Mouse (Mus musculus): ENCODE data around the gene Sspo. TPM values are rescaled to one million over a fixed set of nuclear protein-coding genes. Genes with fewer than 3 reads are reported as not detected.
"Not testable (repeated sequence)": the region's sequence is repeated elsewhere in the genome, so short reads cannot be mapped to it uniquely, and the experiment has no call there.

The Sspo gene
- polyA plus RNA-seq, 1 experiment from 2014 or later, result 0.03 TPM

DNA sequence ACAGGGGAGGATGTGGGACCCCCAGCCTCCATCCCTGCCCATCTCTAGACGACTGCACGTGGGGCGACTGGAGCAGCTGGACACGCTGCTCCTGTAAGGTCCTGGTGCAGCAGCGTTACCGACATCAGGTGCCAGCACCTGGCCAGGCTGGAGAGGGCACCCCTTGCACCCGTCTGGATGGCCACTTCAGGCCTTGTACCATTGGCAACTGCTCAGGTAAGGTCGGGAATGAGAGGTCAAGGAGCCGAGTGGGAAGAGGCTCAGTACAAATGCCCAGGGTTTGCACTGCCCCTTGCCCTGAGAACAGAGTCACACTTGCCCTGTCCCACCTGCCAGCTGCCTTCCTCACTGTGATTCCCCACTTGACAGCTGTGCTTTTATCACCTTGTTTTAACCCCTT, 43.3 kb downstream of the Sspo start:
- Histone ChIP-seq H3K9me3 (replicated peaks) (no peaks in the 10 kb centered on the region), H3K9ac (no peak overlapping the region)
- no peak for ATAC-seq (ENCODE audit: insufficient read depth)

GRCm38 (mm10) chr6:48493136-48493730, 45.2 kb downstream of the Sspo start:
- no peak overlapping the region for H3K9ac ChIP-seq
- H3K27me3 ChIP-seq, result no peaks in the 10 kb centered on the region
- no peaks in the 10 kb centered on the region for H3K4me1 ChIP-seq (replicated peaks)
- H3K4me3 ChIP-seq (replicated peaks), result no peak overlapping the region
- H3K9me3 ChIP-seq (replicated peaks), result no peaks in the 10 kb centered on the region
- 49% methylated on average over 8 of the region's 8 CpGs for WGBS (ENCODE audit: insufficient replicate concordance)
- ATAC-seq (ENCODE audit: insufficient read depth), result no peak
- H3K27ac ChIP-seq (replicated peaks), result no peak overlapping the region
- H3K36me3 ChIP-seq (replicated peaks), result no peaks in the 10 kb centered on the region
- no peak overlapping the region for H3K4me2 ChIP-seq

More for the DNA sequence above, 43.3 kb downstream of the Sspo start:
- H3K36me3 ChIP-seq (replicated peaks), result no peaks in the 10 kb centered on the region
- no peak overlapping the region for H3K4me3 ChIP-seq (replicated peaks)
- H3K4me1 ChIP-seq (replicated peaks), result no peaks in the 10 kb centered on the region
- no peak overlapping the region for H3K4me2 ChIP-seq
- H3K27me3 ChIP-seq, result no peaks in the 10 kb centered on the region
- no peak overlapping the region for H3K27ac ChIP-seq (replicated peaks)
- 45% methylated on average over 9 of the region's 9 CpGs for WGBS (ENCODE audit: insufficient replicate concordance)

- no peak overlapping the region for H3K4me3 ChIP-seq (replicated peaks)
- 73% methylated on average over 4 of the region's 4 CpGs for WGBS (ENCODE audit: insufficient replicate concordance)
- ATAC-seq (ENCODE audit: insufficient read depth), result no peak
- H3K9ac ChIP-seq, result no peak overlapping the region
- H3K4me1 ChIP-seq (replicated peaks), result no peaks in the 10 kb centered on the region
- no peak overlapping the region for H3K4me2 ChIP-seq
- no peaks in the 10 kb centered on the region for H3K36me3 ChIP-seq (replicated peaks)
- no peak overlapping the region for H3K27ac ChIP-seq (replicated peaks)
- H3K9me3 ChIP-seq (replicated peaks), result no peaks in the 10 kb centered on the region
- H3K27me3 ChIP-seq, result no peaks in the 10 kb centered on the region
Measured at GRCm38 (mm10) chr6:48497521-48497920, 49.5 kb downstream of the Sspo start.

- peak overlapping the region; percentile 81 for H3K4me2 ChIP-seq
- ATAC-seq (ENCODE audit: insufficient read depth), result no peak
Measured at GRCm38 (mm10) chr6:48503847-48504240, 55.8 kb downstream of the Sspo start.

DNA sequence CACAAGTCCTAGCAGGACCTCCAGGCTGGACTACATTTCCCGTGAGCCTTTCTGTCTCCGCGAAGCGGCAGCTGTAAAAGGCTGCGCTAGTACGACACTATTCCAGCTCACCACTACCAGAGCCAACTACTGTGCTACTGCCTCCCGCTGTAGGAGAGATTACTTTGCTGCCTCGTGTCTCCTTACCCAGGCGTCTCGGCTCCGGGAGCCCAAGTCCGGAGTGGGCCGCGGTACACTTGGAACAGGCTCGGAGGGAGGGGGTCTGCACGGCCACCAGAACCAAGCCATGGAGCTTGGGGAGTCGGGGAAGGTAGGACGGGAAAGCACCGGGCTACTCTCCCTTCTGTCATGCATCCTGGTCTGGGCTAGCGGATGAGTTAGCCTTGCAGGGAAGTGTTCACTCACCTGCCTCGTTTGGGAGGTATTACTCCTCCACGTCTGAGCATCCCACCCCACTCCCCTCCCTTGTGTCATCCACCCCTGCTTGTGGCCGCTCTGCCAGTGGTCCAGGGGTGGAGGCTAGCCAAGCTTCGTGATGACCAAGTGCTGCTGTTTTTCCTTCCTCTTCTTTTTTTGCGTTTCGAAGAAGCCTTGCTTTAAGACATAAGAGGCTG, 56.3 kb downstream of the Sspo start:
- no peak overlapping the region for H3K27ac ChIP-seq (replicated peaks)

More at GRCm38 (mm10) chr6:48503847-48504240, 55.8 kb downstream of the Sspo start:
- 4% methylated on average over 2 of the region's 2 CpGs for WGBS (ENCODE audit: insufficient replicate concordance)
- Histone ChIP-seq H3K4me1 (replicated peaks) (peaks cover 10% of the 10 kb centered on the region; the same call in 1 of the 2 replicates), H3K27ac (replicated peaks) (no peak overlapping the region), H3K9ac (no peak overlapping the region), H3K4me3 (replicated peaks) (peak overlapping the region; percentile 62), H3K9me3 (replicated peaks) (no peaks in the 10 kb centered on the region), H3K27me3 (no peaks in the 10 kb centered on the region), H3K36me3 (replicated peaks) (no peaks in the 10 kb centered on the region)

DNA sequence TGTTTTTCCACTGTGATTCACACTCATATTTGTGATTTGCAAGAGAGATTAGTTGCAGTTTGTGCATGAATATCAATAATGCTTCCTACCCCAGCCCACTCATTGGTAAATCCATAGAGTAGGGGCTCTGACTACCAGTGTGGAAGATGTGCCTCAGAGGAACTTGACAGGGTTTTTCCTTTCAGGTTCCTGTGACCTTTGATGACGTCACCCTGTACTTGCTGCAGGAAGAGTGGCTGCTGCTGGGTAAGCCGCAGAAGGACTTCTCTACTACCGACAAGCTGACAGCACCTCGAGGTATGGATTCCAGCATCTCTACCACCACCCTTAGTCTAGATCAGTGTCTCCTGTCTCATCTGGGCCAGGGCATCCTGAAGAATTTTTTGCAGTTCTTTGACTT, 60.1 kb downstream of the Sspo start:
- Histone ChIP-seq H3K27me3 (no peaks in the 10 kb centered on the region), H3K4me3 (replicated peaks) (no peak overlapping the region), H3K4me2 (no peak overlapping the region), H3K36me3 (replicated peaks) (no peaks in the 10 kb centered on the region), H3K4me1 (replicated peaks) (peaks cover 10% of the 10 kb centered on the region; the same call in 1 of the 2 replicates), H3K9me3 (replicated peaks) (no peaks in the 10 kb centered on the region), H3K9ac (no peak overlapping the region), H3K27ac (replicated peaks) (no peak overlapping the region)
- 47% methylated on average over 4 of the region's 4 CpGs for WGBS (ENCODE audit: insufficient replicate concordance)
- no peak for ATAC-seq (ENCODE audit: insufficient read depth)

More for the DNA sequence above, 56.3 kb downstream of the Sspo start:
- Histone ChIP-seq H3K4me1 (replicated peaks) (peaks cover 10% of the 10 kb centered on the region; the same call in 1 of the 2 replicates), H3K36me3 (replicated peaks) (no peaks in the 10 kb centered on the region), H3K27me3 (no peaks in the 10 kb centered on the region), H3K9ac (peak overlapping the region; percentile 52), H3K9me3 (replicated peaks) (no peaks in the 10 kb centered on the region), H3K4me2 (peak overlapping the region; percentile 81), H3K4me3 (replicated peaks) (peak overlapping the region; percentile 62)
- ATAC-seq (ENCODE audit: insufficient read depth), result peak; percentile 81
- WGBS (ENCODE audit: insufficient replicate concordance), result under 1% methylated on average over 26 of the region's 26 CpGs

GRCm38 (mm10) chr6:48510426-48510825, 62.4 kb downstream of the Sspo start:
- Histone ChIP-seq H3K9me3 (replicated peaks) (no peaks in the 10 kb centered on the region), H3K4me2 (no peak overlapping the region), H3K9ac (no peak overlapping the region), H3K27ac (replicated peaks) (no peak overlapping the region), H3K36me3 (replicated peaks) (no peaks in the 10 kb centered on the region), H3K4me3 (replicated peaks) (no peak overlapping the region), H3K27me3 (no peaks in the 10 kb centered on the region), H3K4me1 (replicated peaks) (no peaks in the 10 kb centered on the region)
- no peak for ATAC-seq (ENCODE audit: insufficient read depth)
- 34% methylated on average over 4 of the region's 4 CpGs for whole genome bisulfite sequencing (ENCODE audit: insufficient replicate concordance)

DNA sequence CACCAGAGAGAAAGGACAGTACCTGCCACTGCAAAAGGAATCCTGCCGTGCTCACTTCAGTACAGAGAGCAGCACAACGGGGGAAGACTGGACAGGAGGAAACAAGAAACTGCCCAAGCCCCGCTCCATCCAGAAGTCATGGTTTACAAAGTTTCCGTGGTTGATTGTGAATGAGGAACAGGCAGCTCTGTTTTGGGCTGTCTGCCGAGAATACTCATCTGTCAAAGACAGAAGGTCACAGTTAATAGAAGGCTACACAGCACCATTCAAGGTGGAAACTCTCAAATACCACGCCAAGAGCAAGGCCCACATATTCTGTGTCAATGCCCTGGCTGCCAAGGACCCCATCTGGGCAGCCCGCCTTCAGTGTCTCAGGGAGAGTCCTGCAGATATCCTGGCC, 63.8 kb downstream of the Sspo start:
- 0 out of 2 replicates have a peak, but pooled peaks cover 10% of the 10 kb centered on the region for H3K36me3 ChIP-seq (replicated peaks)
- no peak for ATAC-seq (ENCODE audit: insufficient read depth)
- H3K27me3 ChIP-seq, result no peaks in the 10 kb centered on the region
- H3K4me1 ChIP-seq (replicated peaks), result no peaks in the 10 kb centered on the region
- no peak overlapping the region for H3K4me2 ChIP-seq
- WGBS (ENCODE audit: insufficient replicate concordance), result 46% methylated on average over 7 of the region's 7 CpGs
- H3K4me3 ChIP-seq (replicated peaks), result no peak overlapping the region
- no peak overlapping the region for H3K9ac ChIP-seq
- H3K27ac ChIP-seq (replicated peaks), result no peak overlapping the region
- no peaks in the 10 kb centered on the region for H3K9me3 ChIP-seq (replicated peaks)

- H3K4me1 ChIP-seq (replicated peaks); H3K36me3 ChIP-seq (replicated peaks); H3K4me3 ChIP-seq (replicated peaks); H3K9ac ChIP-seq; H3K4me2 ChIP-seq; H3K9me3 ChIP-seq (replicated peaks); H3K27ac ChIP-seq (replicated peaks); ATAC-seq (ENCODE audit: insufficient read depth); H3K27me3 ChIP-seq: not testable (repeated sequence)
- 88% methylated on average over 16 of the region's 16 CpGs for whole genome bisulfite sequencing (ENCODE audit: insufficient replicate concordance)
Measured at GRCm38 (mm10) chr6:48524882-48525281, 76.9 kb downstream of the Sspo start.

DNA sequence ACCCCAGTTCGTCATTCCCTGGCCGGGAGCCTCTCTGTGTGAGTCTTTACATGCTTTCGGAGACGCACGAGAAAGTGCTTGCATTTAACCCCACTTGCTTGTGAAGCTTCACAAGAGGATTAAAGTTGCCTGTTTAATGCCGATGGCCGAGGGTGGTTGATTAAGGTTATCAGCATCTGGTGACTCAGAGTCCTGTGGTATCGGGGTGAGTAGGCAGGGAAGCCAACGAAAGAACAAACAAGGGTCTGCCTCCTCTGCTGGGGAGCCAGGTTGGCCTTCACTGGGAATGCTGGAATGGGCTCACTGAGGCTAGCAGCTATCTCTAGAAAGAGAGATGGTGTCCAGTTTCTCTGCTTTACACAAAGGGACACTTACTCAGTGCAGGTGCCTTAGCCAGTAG, 79.9 kb downstream of the Sspo start:
- Histone ChIP-seq H3K36me3 (replicated peaks) (no peaks in the 10 kb centered on the region), H3K4me2 (no peak overlapping the region), H3K9ac (no peak overlapping the region), H3K9me3 (replicated peaks) (no peaks in the 10 kb centered on the region), H3K27ac (replicated peaks) (no peak overlapping the region), H3K27me3 (no peaks in the 10 kb centered on the region), H3K4me3 (replicated peaks) (no peak overlapping the region), H3K4me1 (replicated peaks) (no peaks in the 10 kb centered on the region)
- WGBS (ENCODE audit: insufficient replicate concordance), result 64% methylated on average over 9 of the region's 9 CpGs
- no peak for ATAC-seq (ENCODE audit: insufficient read depth)

DNA sequence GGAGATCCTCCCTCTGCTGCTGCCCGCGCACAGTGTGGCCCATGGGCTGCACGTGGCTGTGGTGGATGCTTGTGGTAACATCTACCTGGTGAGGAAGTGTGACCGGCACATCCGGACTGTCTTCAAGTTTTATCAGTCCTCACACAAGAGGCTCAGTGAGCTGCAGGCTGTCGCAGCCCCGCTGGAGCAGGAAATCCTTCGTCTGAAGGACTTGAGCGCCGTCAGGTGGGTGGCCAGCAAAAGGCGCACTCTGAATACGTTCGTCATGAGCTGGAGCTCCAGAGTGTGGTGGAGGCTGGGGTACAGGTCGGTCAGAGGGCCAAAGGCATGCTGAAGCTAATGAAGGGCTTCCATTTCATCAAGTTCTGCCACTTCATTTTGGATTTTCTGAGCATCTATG, 81.2 kb downstream of the Sspo start:
- Histone ChIP-seq H3K9me3 (replicated peaks) (no peaks in the 10 kb centered on the region), H3K9ac (no peak overlapping the region), H3K4me2 (no peak overlapping the region), H3K27ac (replicated peaks) (no peak overlapping the region), H3K36me3 (replicated peaks) (no peaks in the 10 kb centered on the region), H3K27me3 (no peaks in the 10 kb centered on the region), H3K4me1 (replicated peaks) (no peaks in the 10 kb centered on the region), H3K4me3 (replicated peaks) (no peak overlapping the region)
- 42% methylated on average over 14 of the region's 14 CpGs for WGBS (ENCODE audit: insufficient replicate concordance)
- ATAC-seq (ENCODE audit: insufficient read depth), result no peak
